Mouse (Mus musculus): ENCODE measurements around the gene Calhm1.

Calhm1 gene

DNA sequence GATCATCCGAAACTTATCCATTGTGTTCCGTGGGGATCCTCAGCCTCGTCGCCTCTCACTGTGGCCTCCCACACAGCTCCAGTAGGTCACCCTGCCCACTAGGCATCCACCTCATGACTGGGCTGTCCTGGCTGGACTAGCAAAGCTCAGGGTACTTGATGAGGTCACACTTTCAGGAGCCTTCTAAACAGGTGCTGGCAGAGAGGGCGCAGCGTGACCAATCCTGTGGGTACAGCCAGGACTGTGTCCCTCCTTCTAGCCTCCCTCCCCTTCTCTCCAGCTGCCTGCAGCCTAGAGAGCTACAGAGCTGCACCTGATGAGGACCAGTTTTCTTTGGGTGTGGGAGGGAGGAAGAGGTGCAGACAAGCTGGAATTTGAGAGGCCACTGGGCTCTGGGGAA, at the start of gene Calhm1:
TSS of gene Calhm1 (minus strand) at position 101 of the 400 bp plus-strand sequence.
- no peak for DNase-seq (ENCODE audit: low read depth, low spot score)

DNA sequence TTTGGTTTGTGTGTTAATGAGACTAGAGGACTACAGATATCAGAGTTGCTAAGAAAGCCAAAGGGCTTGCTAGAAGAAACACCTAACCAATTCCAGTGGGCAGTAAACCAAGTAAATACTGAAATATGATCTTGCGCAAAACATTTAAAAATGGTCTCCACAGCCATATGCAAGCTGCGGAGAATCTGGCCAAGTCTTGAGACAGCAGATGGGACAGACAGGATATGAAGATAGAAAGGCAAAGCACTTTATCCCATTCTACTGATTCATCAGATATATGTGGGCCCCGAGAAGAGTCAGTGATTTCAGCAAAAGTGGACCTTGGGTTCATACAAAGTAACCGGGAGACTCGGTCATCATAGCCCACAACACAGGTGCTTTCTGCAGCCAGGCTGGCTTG, 48.1 kb upstream of the Calhm1 start:
- no peak for DNase-seq (ENCODE audit: low read depth, low spot score)

DNA sequence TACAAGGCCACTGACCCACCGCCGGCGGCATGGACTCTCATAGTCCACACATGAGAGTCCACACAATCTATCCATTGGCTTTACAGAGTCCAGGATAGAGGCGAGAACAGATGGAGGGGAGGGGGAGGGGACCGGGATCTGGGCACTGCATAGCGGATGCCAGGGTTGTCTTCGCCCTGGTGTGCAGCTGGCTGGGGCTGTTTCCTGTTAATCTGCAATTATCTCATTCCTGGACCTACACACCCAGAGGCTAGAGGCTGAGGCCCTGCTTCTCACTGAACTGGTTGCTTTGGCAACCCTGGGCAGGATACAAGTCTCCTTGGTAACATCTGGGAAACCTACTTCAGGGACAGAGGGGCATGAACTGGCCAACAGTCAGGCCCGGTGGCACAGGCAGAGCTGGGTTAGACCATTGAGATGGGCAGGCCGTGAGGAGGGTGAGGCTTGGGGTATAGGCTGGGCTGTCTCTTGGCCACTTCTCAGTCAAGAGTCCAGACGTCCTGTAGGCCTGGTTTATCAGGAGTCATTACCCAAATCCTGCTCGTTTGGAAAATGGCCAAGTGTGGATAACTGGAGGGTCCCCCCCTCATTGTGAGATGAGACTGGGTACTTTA, 44.6 kb upstream of the Calhm1 start:
- no peak for DNase-seq (ENCODE audit: low read depth, low spot score)

DNA sequence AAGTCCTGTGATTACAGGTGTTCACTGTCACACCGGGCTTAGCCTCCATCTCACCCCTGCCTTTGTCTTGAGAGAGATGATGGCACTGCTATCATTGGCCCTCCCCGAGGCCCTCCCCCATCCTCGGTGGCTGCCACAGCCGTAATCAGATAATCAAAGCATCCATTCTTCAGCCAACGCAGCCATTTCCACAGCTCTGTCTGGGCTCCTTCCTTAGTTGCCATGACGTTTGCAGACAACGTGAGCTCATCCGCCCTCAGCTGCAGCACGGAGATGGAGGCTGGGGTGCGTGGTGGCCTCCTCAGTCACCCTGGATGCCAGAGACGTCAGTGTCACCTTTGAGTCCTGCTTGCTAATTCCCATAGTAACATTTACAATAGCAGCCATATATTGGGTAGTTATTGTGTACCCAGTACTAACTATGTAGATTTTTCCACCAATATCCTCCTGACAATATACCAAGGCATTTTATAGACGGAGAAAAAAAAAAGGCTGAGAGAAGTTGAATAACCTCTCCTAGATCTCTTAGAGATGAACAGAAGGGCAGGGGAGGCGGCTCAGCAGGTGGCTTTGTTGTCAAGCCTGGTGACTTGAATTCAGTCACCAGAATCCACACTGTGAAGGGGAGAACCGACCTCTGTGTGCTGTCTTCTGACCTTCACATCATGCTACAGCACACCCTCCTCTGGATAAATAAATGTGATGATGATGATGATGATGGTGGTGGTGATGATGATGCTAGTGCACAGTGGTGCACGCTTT, 42.6 kb upstream of the Calhm1 start:
- DNase-seq (ENCODE audit: low read depth, low spot score) = peak; percentile 19

DNA sequence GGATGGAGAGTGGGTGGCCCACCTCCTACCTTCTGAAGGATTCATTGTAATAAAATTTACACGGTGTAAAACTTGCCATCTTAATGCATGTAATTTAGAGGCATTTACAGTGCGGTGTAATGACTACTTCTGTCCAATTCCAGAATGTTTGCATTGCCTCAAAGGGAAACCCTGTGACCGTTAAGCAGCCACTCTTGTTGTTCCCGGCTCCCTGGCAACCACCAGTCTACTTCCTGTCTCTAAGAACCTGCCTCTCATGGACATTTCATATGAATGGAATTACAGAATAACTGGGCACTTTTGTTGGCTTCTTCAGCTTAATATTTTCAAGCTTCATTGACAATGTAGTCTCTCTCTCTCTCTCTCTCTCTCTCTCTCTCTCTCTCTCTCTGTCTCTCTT, 40.7 kb upstream of the Calhm1 start:
- no peak for DNase-seq (ENCODE audit: low read depth, low spot score)

DNA sequence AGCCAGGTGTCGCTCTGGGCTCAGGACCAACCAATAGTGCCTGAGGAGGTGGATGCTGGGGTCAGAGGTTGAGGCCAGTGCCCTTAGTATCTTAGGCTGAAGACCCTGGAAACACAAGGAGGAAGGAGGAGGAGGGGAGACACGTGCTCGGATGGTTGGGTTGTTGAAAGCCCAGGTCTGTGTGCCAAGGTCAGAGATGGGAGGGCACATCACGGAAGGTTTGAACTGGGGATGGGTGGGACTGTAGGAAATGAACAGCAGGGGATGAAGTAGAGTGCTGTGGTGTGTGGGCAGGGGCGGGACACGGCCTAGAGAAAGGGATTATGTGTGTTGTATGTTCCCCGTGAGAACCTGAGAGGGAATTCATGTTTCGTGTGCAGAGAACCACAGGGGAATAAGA, 40.2 kb upstream of the Calhm1 start:
- peak; percentile 54 for DNase-seq (ENCODE audit: low read depth, low spot score)

DNA sequence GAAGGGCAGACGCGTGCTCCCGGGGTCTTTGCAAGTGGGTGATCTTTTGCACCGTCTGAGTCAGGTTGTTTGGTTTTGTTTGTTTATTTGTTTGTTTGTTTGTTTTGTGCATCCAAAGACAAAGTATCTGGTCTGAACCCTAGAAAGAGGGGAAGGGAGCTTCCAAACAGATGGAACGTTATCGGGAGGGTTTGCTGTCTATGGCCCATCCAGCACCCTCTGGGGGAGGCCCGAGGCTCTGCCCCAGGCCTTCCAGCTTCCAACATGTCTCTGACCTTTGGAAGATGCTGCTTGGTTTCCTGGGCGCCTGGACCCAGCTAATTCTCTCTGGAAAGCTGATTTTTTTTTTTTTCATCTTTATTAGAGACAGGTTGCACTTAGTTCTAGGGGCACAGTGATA, 36.0 kb upstream of the Calhm1 start:
- no peak for DNase-seq (ENCODE audit: low read depth, low spot score)

DNA sequence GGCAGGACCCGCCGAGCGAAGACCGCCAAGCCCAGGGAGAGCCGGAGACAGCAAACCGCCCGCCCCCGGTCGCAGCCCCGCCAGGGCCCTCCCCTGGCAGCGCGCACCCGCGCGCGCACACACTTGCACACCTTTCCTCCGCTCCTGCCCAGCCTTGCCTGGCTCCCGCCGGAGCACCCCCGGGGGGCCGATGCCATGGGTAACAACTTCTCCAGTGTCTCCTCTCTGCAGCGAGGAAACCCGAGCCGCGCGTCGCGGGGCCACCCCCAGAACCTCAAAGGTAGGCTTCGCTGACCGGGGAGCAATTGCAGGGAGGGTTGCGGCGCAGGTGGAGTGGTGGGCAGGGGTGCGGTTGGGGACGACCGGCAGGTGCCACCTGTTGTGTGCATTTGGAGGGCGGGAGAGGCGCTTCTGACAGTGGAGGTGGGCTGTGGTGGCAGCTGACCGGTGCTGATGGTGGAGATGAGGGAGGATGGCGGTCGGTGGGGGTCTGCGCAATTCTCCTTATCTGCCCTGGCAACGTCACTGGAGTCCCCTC, 35.3 kb upstream of the Calhm1 start:
- DNase-seq (ENCODE audit: low read depth, low spot score) = peak; percentile 46

DNA sequence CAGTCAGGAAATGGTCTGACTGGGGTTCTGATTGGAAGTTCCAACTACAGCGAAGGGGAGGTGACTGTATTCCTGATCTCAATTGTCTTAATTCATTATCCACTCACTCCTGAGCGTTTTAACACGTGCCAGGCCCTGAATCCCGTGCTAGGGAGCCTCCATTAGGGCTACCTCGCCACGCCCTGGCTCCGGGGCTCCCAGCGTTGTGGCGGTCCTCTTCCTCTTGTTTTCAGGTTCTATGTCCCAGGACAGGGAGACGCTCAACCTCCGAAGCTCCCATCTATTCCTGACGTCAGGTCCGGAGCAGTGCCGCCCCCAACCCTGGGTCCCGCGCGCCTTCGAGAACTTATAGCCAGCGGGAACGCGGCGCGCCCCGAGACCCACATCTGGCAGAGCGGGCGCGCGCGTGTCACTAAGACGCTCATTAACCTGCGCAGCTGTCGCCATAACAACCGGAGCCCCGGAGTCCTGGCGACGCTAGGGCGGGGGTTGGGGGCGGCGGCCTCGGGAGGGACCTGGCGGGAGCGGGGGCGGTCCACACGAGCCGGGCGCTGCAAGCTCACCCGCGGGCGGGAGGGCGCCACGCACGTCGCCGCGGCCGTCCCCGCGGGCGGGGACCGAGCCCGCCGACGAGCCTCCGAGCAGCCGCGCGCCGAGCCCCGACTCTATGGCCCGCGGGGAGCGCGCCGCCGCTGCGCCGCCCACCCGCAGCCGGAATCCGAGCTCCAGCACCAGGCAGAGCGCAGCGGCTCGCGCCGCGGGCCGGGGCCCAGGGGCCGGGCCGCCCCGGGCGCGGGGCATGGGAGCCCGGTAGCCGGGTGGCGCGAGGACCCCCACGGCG, 34.6 kb upstream of the Calhm1 start, which contains the start of gene Neurl1a:
TSS of gene Neurl1a (plus strand) at position 390 of the 841 bp plus-strand sequence.
- DNase-seq (ENCODE audit: low read depth, low spot score) = peak; percentile 93

DNA sequence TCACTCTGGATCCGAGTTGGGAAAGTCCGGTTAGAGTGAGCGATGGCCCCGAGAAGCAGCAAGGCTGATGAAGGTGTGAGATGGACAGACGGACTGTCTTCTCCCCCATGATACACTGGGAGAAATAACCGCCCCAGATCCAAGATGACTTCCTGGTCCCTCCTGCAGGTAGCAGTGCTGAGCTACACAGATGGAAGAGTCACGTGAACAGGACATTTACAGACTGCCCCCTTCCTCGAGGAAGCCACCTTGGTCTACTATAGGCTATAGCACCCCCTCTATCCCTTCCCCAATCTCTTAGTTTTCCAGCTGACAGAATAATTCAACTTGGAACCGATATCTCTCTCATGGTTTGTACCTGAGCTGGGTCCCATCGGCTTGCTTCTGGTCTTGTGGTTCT, 33.9 kb upstream of the Calhm1 start:
- DNase-seq (ENCODE audit: low read depth, low spot score) = peak; percentile 94

DNA sequence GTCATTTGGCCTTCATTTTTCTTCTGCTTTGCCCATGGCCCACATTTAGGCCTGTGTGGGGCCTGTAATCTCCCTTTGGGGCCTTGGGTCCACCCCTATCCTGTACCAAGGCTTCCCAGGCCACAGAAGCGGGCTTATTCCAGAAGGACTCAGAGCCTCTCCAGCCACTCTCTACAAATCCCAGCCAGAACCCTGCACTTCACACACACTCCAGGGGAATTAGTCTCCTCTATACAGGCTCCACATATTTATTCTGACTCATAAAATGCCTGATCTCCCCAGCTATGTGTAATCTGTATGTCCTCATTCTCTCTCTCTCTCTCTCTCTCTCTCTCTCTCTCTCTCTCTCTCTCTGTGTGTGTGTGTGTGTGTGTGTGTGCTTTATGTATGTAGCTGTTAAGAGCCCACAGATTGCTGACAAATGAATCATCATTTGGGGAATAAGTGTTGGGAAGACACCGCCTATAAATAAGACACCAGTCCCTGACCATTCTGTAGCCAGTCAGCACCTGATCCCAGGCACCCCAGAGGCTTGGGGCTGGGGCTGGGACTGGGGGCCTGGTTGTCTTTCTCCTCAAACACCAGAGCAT, 33.0 kb upstream of the Calhm1 start:
- no peak for DNase-seq (ENCODE audit: low read depth, low spot score)

DNA sequence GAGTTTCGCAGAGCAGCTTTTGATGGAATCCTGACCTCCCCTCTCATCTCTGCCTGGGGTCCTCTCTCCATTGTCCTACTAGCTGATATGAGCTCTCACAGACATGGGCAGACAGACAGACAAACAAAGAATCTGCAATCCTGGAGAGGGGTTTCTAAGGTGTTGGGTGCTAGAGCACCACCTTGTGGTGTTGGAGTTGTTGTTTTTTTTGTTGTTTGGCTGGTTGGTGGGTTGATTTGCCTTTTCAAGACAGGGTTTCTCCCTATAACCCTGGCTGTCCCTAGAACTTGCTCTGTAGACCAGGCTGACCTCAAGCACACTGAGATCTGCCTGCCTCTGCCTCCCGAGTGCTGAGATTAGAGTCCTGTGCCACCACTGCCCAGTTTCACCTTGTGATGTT, 31.4 kb upstream of the Calhm1 start:
- DNase-seq (ENCODE audit: low read depth, low spot score) = peak; percentile 60

DNA sequence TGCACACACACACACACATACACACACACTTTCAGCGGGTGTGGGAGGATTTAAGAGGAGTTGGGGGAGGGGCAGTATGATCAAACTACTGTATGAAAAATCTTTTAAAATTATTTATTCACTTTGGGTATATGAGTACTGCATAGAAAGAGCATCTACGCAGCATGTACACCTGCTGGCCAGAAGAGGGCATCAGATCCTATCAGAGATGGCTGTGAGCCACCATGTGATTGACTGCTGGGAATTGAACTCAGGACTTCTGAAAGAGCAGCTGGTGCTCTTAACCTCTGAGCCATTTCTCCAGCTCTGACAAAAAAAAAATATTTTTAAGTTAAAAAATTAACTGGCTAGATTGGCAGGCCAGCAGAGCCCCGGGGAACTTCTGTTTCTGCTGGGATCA, 30.5 kb upstream of the Calhm1 start:
- DNase-seq (ENCODE audit: low read depth, low spot score) = peak; percentile 66

DNA sequence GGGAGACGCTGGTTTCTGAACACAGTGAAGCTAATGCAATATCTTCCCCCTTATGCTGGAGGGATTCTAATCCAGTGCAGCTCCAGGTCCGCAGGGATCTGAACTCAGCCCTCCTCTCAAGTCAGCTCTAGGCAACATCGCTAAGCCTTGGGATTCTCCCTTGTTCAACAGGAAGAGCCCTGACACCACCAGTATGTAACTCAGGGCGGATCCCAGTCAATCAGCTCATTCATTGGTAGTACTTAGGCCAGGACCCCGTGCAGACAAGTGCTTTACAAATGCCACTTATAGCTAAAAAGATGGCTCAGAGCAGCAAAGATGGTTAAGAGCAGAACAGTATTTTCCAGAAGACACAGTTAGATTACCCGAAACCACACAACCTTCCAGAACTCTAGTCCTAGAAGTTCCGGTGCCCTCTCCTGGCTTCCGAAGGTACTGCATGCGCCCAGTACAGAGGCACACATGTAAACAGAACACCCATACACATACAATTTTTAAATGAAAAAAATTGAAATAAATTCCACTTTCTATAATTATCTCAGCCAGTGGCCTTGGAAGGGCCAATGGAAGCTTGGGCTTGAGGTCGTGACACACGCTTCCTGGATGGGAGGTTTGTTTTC, 24.8 kb upstream of the Calhm1 start:
- DNase-seq (ENCODE audit: low read depth, low spot score) = peak; percentile 85

DNA sequence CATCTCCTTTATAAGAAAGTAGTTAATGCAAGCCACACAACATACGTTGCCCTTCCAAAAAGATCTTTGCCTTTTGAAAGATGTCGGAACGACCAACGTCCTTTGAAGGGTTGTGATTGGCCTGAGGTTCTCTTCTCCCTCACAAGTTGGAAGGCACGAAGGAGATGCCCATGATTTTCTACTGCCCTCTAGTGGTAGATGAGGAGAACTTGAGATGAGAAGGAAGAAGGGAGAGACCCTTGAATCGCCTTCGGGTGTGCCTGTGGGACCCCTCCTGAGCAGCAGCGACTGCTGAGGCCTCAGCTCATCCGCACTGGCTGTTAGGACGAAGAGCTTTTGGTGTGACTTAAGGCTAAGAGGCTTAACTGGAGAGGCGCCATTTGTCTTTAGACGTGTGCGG, 24.2 kb upstream of the Calhm1 start:
- peak; percentile 92 for DNase-seq (ENCODE audit: low read depth, low spot score)

DNA sequence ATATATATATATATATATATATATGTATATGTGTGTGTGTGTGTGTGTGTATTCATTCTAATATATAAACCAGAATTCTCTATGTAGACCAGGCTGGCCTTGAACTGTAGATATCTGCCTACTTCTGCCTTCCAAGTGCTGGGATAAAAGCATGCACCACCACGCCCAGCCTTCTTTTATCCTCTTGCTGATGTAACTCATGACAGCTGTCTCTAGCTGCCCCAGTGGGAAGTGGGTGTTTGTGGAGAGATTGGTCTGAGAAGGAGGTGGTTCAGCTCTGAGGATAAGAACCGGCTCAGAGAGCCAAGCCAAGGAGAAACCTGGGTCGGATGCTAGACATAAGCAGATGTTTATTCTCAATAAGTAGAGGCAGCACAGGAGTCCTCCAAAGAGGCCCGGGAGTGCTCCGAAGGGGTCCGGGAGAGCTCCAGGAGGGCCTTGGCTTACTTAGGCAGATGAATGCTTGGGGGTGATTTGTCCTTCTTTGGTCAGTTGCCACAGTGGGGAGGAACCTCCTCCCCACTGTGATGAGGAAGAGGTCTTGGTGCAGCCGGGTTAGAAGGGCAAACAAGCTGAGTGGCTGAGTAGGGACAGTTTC, 23.7 kb upstream of the Calhm1 start:
- DNase-seq (ENCODE audit: low read depth, low spot score) = no peak

DNA sequence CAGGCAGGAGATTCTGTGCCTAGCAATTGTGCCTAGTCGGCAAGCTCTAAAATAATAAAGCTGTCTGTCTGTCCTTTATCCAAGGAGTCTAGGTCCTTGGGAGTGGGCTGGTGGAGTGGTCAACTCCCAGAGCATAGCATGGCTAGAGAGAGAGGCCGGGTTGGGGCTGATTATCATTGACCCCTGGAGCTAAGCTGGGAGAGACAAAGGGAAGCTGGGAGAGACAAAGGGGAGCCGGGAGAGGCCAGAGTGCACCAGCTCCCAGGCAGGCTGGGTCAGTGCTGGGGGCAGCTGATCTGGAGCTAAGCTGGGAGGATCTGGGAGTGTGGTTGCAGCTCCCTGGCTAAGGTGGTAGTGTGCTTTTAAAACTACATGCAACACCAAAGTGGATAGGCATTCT, 22.7 kb upstream of the Calhm1 start:
- DNase-seq (ENCODE audit: low read depth, low spot score) = no peak

DNA sequence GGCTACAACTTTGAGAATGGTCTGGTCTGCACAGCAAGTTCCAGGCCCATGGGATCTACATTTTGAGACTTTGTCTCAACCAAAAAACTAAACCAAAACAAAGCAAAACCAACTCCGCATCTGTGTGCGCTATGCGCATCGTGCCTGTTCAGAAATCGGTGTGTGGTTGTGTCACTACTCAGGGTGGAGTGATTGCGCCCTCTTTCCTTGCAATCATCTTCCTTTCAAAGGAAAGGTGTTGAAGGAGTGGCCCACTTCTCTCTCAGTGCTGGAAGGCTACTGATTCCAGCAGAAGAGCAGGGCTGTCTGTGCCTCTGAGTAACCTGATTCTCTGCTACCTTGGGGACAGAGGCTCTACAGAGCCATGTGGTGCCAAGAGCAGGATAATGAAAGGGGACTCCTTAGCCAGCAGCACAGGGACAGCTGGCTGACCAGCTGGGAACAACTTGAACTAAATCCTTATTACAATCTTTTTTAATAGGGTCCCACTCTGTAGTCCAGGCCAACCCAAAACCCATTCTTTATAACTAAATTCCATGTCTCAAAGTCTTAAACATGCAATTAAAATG, 19.2 kb upstream of the Calhm1 start:
- DNase-seq (ENCODE audit: low read depth, low spot score) = peak; percentile 69

DNA sequence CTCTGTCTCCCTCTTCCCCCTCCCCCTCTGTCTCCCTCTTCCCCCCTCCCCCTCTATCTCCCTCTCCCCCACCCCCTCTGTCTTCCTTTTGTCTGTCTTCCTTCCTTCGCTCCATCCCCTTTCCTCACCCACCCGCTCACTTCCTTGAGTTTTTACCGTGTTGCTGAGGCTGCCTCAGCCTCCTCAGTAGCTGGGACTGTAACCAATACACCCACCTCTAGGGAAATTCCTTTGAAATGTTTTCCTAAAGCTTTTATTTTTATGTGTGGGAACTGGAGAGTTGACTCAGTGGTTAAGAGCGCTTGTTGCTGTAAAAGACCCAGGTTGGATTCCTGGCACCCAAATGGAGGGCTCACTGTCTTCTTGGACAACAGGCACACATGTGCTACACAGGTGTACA, 17.6 kb upstream of the Calhm1 start:
- peak; percentile 20 for DNase-seq (ENCODE audit: low read depth, low spot score)

DNA sequence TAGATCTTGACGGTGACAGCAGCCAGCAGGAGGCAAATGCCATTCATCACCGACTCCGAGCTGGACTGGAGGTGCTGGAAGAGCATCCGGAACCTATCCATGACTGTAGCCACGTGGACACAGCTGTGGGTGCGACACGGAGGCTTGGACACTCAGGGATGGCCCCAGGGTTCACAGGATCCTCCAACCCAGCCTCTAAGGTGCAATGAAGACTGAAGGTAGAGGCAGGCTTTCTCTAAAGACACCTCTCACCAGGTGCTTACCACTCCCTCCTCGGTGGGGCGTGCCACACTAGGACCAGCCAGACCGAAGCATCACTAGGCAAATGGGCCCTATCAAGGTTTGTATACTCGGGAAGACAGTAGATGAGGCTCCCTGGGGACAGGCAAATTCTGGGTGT, 13.6 kb upstream of the Calhm1 start, which contains the start of gene Calhm3:
TSS of gene Calhm3 (minus strand) at position 101 of the 400 bp plus-strand sequence.
- peak; percentile 30 for DNase-seq (ENCODE audit: low read depth, low spot score)
